22 mouse cellular contexts compared by ENCODE assay signal in the genomic region with DNA sequence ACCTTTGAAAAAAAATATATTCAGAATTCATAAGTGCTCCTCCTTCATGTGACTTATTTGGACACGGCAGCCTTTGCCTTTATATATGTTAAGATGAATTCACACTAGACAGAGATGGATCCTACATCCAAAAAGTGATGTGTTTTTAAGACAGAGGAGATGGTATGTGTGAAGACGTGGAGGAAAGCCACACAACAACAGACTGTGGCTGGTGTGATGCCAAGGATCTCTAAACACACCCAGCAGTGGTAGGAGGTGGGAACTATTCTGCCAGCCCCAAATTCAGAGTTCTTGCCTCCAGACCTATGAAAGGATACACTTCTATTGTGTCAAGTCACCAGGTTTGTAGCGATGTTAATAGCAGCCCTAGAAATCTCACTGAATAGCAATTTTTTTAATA. TPM values are rescaled to one million over a fixed set of nuclear protein-coding genes. Genes with fewer than 3 reads are reported as not detected.
A peak's percentile ranks its signal among the peaks of the same experiment; 100 is the strongest.
DNase-seq lines count a peak whose midpoint lies in the region; ATAC-seq and TF ChIP-seq lines count a peak whose summit lies in the region.
"Had no signal": no experiment of that assay in that cellular context is flagged by ENCODE, and none has a peak within 500 bp of the region (broad histone marks: within the 10 kb centered on the region; RNA-seq: fewer than 3 reads in every experiment).

No protein-coding gene starts in this region.

- no peak for TF ChIP-seq CTCF in forebrain, postnatal 0 days (IDR thresholded peaks at IDR 0.05; ENCODE audit: low read depth)

- H3K36me3 ChIP-seq in forebrain, postnatal 0 days (ENCODE audit: insufficient read depth), result 0 out of 2 replicates have a peak, but pooled peaks cover 4% of the 10 kb centered on the region
- H3K36me3 ChIP-seq in forebrain, embryonic 13.5 days (ENCODE audit: poor library complexity, severe bottlenecking), result peaks cover 5% of the 10 kb centered on the region; the same call in 1 of the 2 replicates
- H3K36me3 ChIP-seq: hindbrain, embryonic 15.5 days had no signal

- no peak overlapping the region for H3K27ac ChIP-seq in forebrain, postnatal 0 days (ENCODE audit: low read depth, low read length)
- no peak overlapping the region for H3K27ac ChIP-seq in forebrain, embryonic 13.5 days
- H3K27ac ChIP-seq: forebrain, embryonic 10.5 days; gastrocnemius, adult 2 months; hindbrain, embryonic 12.5 days; hindbrain, embryonic 15.5 days had no signal

- H3K9ac ChIP-seq in forebrain, postnatal 0 days, result no peak overlapping the region
- H3K9ac ChIP-seq in forebrain, embryonic 13.5 days, result no peak overlapping the region
- H3K9ac ChIP-seq: hindbrain, embryonic 12.5 days; hindbrain, embryonic 15.5 days had no signal

- intact Hi-C loops in left cerebral cortex, postnatal 10 days (cut with DNase I), result no loop called here

- DNase-seq in forebrain, postnatal 0 days, result no peak
- DNase-seq in left cerebral cortex, adult 18-20 months (ENCODE audit: low spot score in 2 of 2), result peak; percentile 28 to 37
- DNase-seq in left cerebral cortex, postnatal 10 days (ENCODE audit: extremely low spot score in 1 of 2, low spot score in 2 of 2), result no peak
- peak; percentile 15 for DNase-seq in right cerebral cortex, postnatal 25 days
- no peak for DNase-seq in right cerebral cortex, postnatal 10 days (ENCODE audit: low spot score in 2 of 2)
- DNase-seq in telencephalon, adult 2 months (ENCODE audit: low read depth, low spot score), result peak; percentile 29
- DNase-seq in MN1 (ENCODE audit: low spot score), result no peak
- DNase-seq: adrenal gland, adult 8-10 months; adrenal gland, postnatal 25 days; cerebellum, adult 18-20 months; cerebellum, adult 9-10 months; cerebellum, postnatal 14 days; gastrocnemius, adult 2 months; gastrocnemius, postnatal 14 days; heart, adult 11 months had no signal

- no peaks in the 10 kb centered on the region for H3K27me3 ChIP-seq in forebrain, postnatal 0 days (ENCODE audit: insufficient read depth, low read length)
- no peaks in the 10 kb centered on the region for H3K27me3 ChIP-seq in forebrain, embryonic 13.5 days
- H3K27me3 ChIP-seq: hindbrain, embryonic 12.5 days; hindbrain, embryonic 15.5 days had no signal

- H3K4me1 ChIP-seq in forebrain, postnatal 0 days (ENCODE audit: insufficient read depth), result no peaks in the 10 kb centered on the region
- peaks cover 18% of the 10 kb centered on the region for H3K4me1 ChIP-seq in forebrain, embryonic 13.5 days
- H3K4me1 ChIP-seq: hindbrain, embryonic 15.5 days had no signal

- H3K4me2 ChIP-seq in forebrain, postnatal 0 days (ENCODE audit: low read depth), result no peak overlapping the region
- no peak overlapping the region for H3K4me2 ChIP-seq in forebrain, embryonic 13.5 days
- H3K4me2 ChIP-seq: heart, embryonic 11.5 days; hindbrain, embryonic 12.5 days; hindbrain, embryonic 15.5 days had no signal

- H3K4me3 ChIP-seq in forebrain, postnatal 0 days (ENCODE audit: low read depth, low read length), result no peak overlapping the region
- H3K4me3 ChIP-seq in forebrain, embryonic 13.5 days, result no peak overlapping the region
- H3K4me3 ChIP-seq: forebrain, embryonic 10.5 days; gastrocnemius, adult 2 months; hindbrain, embryonic 12.5 days; hindbrain, embryonic 15.5 days had no signal

- no peaks in the 10 kb centered on the region for H3K9me3 ChIP-seq in forebrain, postnatal 0 days (ENCODE audit: low read length)
- no peaks in the 10 kb centered on the region for H3K9me3 ChIP-seq in forebrain, embryonic 13.5 days (replicated peaks)
- H3K9me3 ChIP-seq: forebrain, embryonic 10.5 days; hindbrain, embryonic 12.5 days; hindbrain, embryonic 15.5 days had no signal

- peak; percentile 11; the same call in 1 of the 2 replicates for ATAC-seq in forebrain, postnatal 0 days
- no peak for ATAC-seq in forebrain, embryonic 13.5 days
- ATAC-seq: activated CD4-positive, CD25-positive, alpha-beta regulatory T cell, adult 4 months; CD4-positive, CD25-positive, alpha-beta regulatory T cell, adult 4 months had no signal

- WGBS in forebrain, postnatal 0 days, result 71% methylated on average over 3 of the region's 3 CpGs
- WGBS in forebrain, embryonic 13.5 days, result 88% methylated on average over 3 of the region's 3 CpGs

RNA-seq across cellular contexts. Expression of gene Nfkb1, which starts 24.3 kb away (rescaled TPM):
- 19.4 and 22.5 TPM in 2 replicates for total RNA-seq in forebrain, postnatal 0 days (2014; rRNA removed)
- 2.9 and 4.4 TPM in 2 replicates for polyA plus RNA-seq in forebrain, postnatal 0 days (2015; fragmentation: Nextera tagmentation; extraction: Ambion mirVana)
- polyA plus RNA-seq in forebrain, embryonic 13.5 days (2015; fragmentation: Nextera tagmentation; extraction: Ambion mirVana), result 8.0 and 8.3 TPM in 2 replicates
- total RNA-seq in left cerebral cortex, adult 18-20 months (2021), result 10 to 100 TPM; 18.8 to 22.2 TPM
- 10 to 100 TPM; 16.9 to 18.3 TPM for total RNA-seq in left cerebral cortex, postnatal 10 days (2021)

Comparison
In these comparisons a context has a peak if more than half of its experiments do, and no peak if none do; other contexts are left out.
1. DNase-seq: peak in left cerebral cortex, adult 18-20 months (2 of 2), right cerebral cortex, postnatal 25 days (single experiment) and telencephalon, adult 2 months (single experiment); none in forebrain, postnatal 0 days (single experiment), left cerebral cortex, postnatal 10 days (0 of 2), right cerebral cortex, postnatal 10 days (0 of 2) and MN1 (single experiment).